Comparison of ENCODE assay signal across 9 mouse cellular contexts in the genomic region with DNA sequence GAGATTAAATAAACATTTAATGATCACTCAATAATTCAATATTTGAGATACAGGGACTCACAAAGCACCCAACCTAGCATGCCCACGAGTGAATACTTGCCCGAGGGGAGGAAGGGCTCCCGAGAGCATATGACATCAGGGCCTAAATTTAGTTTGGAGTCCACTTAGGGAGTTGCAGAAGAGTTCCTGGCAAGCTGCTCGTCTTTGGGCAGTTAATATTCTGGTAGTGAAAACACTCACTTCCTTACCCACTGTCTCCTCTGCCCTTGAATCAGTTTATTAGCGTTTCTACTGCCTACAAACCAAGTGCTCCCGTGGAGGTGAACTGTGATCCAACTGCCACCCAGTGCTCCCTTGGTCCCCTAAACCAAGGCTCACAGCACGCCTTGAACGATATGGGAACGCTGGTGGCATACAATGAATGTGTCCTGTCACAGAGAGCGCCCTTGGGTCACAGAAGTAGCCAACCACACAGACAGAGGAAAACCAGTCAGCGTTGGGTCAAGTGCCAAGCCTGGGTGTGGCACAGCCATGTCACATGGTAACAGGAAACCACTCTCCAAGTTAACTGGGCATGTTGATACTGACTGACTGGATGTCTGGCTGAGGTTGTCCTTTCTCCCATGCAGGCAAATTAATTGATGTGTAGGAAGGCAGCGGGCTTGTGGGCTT. TPM values are rescaled to one million over a fixed set of nuclear protein-coding genes. Genes with fewer than 3 reads are reported as not detected.
DNase-seq lines count a peak whose midpoint lies in the region; ATAC-seq and TF ChIP-seq lines count a peak whose summit lies in the region.
"Had no signal": no experiment of that assay in that cellular context is flagged by ENCODE, and none has a peak within 500 bp of the region (broad histone marks: within the 10 kb centered on the region; RNA-seq: fewer than 3 reads in every experiment).

No protein-coding gene starts in this region.

- peaks cover 4% of the 10 kb centered on the region for H3K36me3 ChIP-seq in C2C12 (ENCODE audit: control insufficient read depth, insufficient read depth)
- H3K36me3 ChIP-seq in heart, adult 2 months (ENCODE audit: control insufficient read depth, insufficient read depth, low read length): no peaks in the 10 kb centered on the region
- no peaks in the 10 kb centered on the region for H3K36me3 ChIP-seq in midbrain, embryonic 15.5 days (replicated peaks)

- DNase-seq in 3T3-L1 (ENCODE audit: low read depth, low spot score): peak; percentile 77
- peak; percentile 74 to 87 for DNase-seq in heart, adult 2 months
- DNase-seq in lung, adult 18-20 months: peak; percentile 88 to 91
- DNase-seq in yolk sac, embryonic 10.5 days (ENCODE audit: low spot score): no peak
- DNase-seq in Muller cell, postnatal 12 days (ENCODE audit: inconsistent ontology term): no peak
- DNase-seq in left cerebral cortex, postnatal 36 days (ENCODE audit: low spot score in 2 of 2): no peak

- H3K9me3 ChIP-seq in midbrain, embryonic 15.5 days: no peaks in the 10 kb centered on the region

- H3K79me3 ChIP-seq in C2C12 (ENCODE audit: low read depth): no peaks in the 10 kb centered on the region

- H3ac ChIP-seq in C2C12 (ENCODE audit: control insufficient read depth, insufficient read length, low read depth): no peak overlapping the region

- no peaks in the 10 kb centered on the region for H3K79me2 ChIP-seq in C2C12 (ENCODE audit: control insufficient read depth, insufficient read depth)
- no peaks in the 10 kb centered on the region for H3K79me2 ChIP-seq in heart, adult 2 months (replicated peaks; ENCODE audit: control insufficient read depth, insufficient read depth, low read length)

- WGBS in heart, adult 2 months: 27% methylated on average over 12 of the region's 12 CpGs
- 90% methylated on average over 12 of the region's 12 CpGs for WGBS in midbrain, embryonic 15.5 days

- no peak overlapping the region for H3K4me2 ChIP-seq in midbrain, embryonic 15.5 days

- peaks cover 7% of the 10 kb centered on the region for H3K4me1 ChIP-seq in heart, adult 2 months (ENCODE audit: control insufficient read depth, insufficient read depth, low read length)
- peaks cover 12% of the 10 kb centered on the region for H3K4me1 ChIP-seq in midbrain, embryonic 15.5 days

- no peaks in the 10 kb centered on the region for H3K27me3 ChIP-seq in C2C12 (ENCODE audit: control insufficient read depth, insufficient read depth, insufficient read length)
- no peaks in the 10 kb centered on the region for H3K27me3 ChIP-seq in heart, adult 2 months (ENCODE audit: control insufficient read depth, insufficient read depth, low read length)
- H3K27me3 ChIP-seq in midbrain, embryonic 15.5 days (replicated peaks): no peaks in the 10 kb centered on the region

- TF ChIP-seq POLR2A in heart, adult 2 months (IDR thresholded peaks at IDR 0.05; ENCODE audit: insufficient read depth, low read depth, low read length): 0 out of 2 replicates have a peak, but pooled peaks have one; percentile 46

- TF ChIP-seq EP300 in heart, adult 2 months (IDR thresholded peaks at IDR 0.05; ENCODE audit: insufficient read depth, low read depth, low read length): peak; percentile 46; the same call in 1 of the 2 replicates

- peak overlapping the region; percentile 89 for H3K27ac ChIP-seq in heart, adult 2 months
- no peak overlapping the region for H3K27ac ChIP-seq in midbrain, embryonic 15.5 days
- H3K27ac ChIP-seq: kidney, postnatal 0 days had no signal

- no peak for ATAC-seq in midbrain, embryonic 15.5 days (replicated peaks)

- TF ChIP-seq CTCF in C2C12 (IDR thresholded peaks at IDR 0.05; ENCODE audit: control insufficient read depth, insufficient read depth, insufficient read length): no peak
- TF ChIP-seq CTCF in heart, adult 2 months (IDR thresholded peaks at IDR 0.05): no peak

- H3K4me3 ChIP-seq in C2C12 (ENCODE audit: insufficient read depth, poor library complexity, severe bottlenecking): no peak overlapping the region
- H3K4me3 ChIP-seq in heart, adult 2 months: no peak overlapping the region
- no peak overlapping the region for H3K4me3 ChIP-seq in midbrain, embryonic 15.5 days

- intact Hi-C loops in heart, adult 2 months (cut with DNase I): no loop called here
- intact Hi-C loops in left cerebral cortex, postnatal 36 days (cut with DNase I): no loop called here

- peak overlapping the region; percentile 69 for H3K9ac ChIP-seq in heart, adult 2 months (ENCODE audit: low read depth, low read length)
- no peak overlapping the region for H3K9ac ChIP-seq in midbrain, embryonic 15.5 days

TF ChIP-seq in C2C12, 6 proteins besides CTCF, POLR2A, EP300 and RAD21:
- TF ChIP-seq CEBPB (IDR thresholded peaks at IDR 0.05; ENCODE audit: low read depth) (no peak), MYOD1 (IDR thresholded peaks at IDR 0.05; ENCODE audit: control insufficient read depth, insufficient read length, low read depth) (no peak), MAX (IDR thresholded peaks at IDR 0.05) (peak; percentile 42), MYOG (IDR thresholded peaks at IDR 0.05; ENCODE audit: control insufficient read depth, extremely low read depth, insufficient read length) (no peak), USF1 (IDR thresholded peaks at IDR 0.05; ENCODE audit: low read depth) (peak; percentile 76), FOSL1 (IDR thresholded peaks at IDR 0.05; ENCODE audit: insufficient read depth, low read length, poor library complexity, severe bottlenecking) (no peak)

RNA-seq across cellular contexts. Expression of a gene that starts 4.2 kb away (rescaled TPM):
- polyA plus RNA-seq in C2C12 (2012; fragmentation: generic; extraction: Trizol): 0.13 TPM
- 1 to 10 TPM; 1.4 to 1.5 TPM for total RNA-seq in heart, adult 2 months (2021)
- 3.6 and 3.7 TPM in 2 replicates for polyA plus RNA-seq in heart, adult 2 months (2012; rRNA removed)
- 100 to 1,000 TPM; 134 to 167 TPM for total RNA-seq in left cerebral cortex, postnatal 36 days (2021)
- 1.3 and 1.5 TPM in 2 replicates for polyA plus RNA-seq in midbrain, embryonic 15.5 days (2015; fragmentation: Nextera tagmentation; extraction: Ambion mirVana)

RNA-seq across cellular contexts. Expression of a gene that starts 20.2 kb away (rescaled TPM):
- polyA plus RNA-seq in C2C12 (2012; fragmentation: generic; extraction: Trizol): 50.2 TPM
- 10 to 100 TPM in 1 of 2 experiments, 1 to 10 TPM in 1; 7.9 to 11.1 TPM for total RNA-seq in heart, adult 2 months (2021)
- polyA plus RNA-seq in heart, adult 2 months (2012; rRNA removed): 23.0 and 28.7 TPM in 2 replicates
- total RNA-seq in left cerebral cortex, postnatal 36 days (2021): 10 to 100 TPM; 51.4 to 55.4 TPM
- 400 and 410 TPM in 2 replicates for polyA plus RNA-seq in midbrain, embryonic 15.5 days (2015; fragmentation: Nextera tagmentation; extraction: Ambion mirVana)

Comparison
In these comparisons a context has a peak if more than half of its experiments do, and no peak if none do; other contexts are left out.
1. DNase-seq: peak in 3T3-L1 (single experiment), heart, adult 2 months (2 of 2) and lung, adult 18-20 months (2 of 2); none in yolk sac, embryonic 10.5 days (single experiment), Muller cell, postnatal 12 days (single experiment) and left cerebral cortex, postnatal 36 days (0 of 2).